Mouse (Mus musculus) macrophage (primary cell): Measurements from ENCODE around the gene Smim24. TPM values are rescaled to one million over a fixed set of nuclear protein-coding genes. Genes with fewer than 3 reads are reported as not detected.

Source experiments
- H3K27ac ChIP-seq: fragments of 350-480 bp; formaldehyde crosslinking; 2 replicates; pipeline ENCODE4 v1.9.0; 2021
- H3K36me3 ChIP-seq: fragments of 350-480 bp; formaldehyde crosslinking; 2 replicates; pipeline ENCODE4 v1.9.0; 2021; ENCODE audit errors: inconsistent target
- H3K4me3 ChIP-seq: fragments of 350-480 bp; formaldehyde crosslinking; 2 replicates; pipeline ENCODE4 v1.9.0; 2021; ENCODE audit errors: inconsistent target
- H3K79me2 ChIP-seq: fragments of 350-480 bp; formaldehyde crosslinking; 2 replicates; pipeline ENCODE4 v1.9.0; 2021; ENCODE audit errors: inconsistent target
- whole genome bisulfite sequencing: methylation state at CpG from one replicate; pipeline ENCODE4 v1.1.7; 2026; ENCODE audit warnings: inconsistent platforms; ENCODE audit not compliant: missing documents; 5-methylcytosine and 5-hydroxymethylcytosine counted together
- polyA plus RNA-seq: library from polyadenylated mRNA; stranded (reverse); fragments of 250-400 nt; gene quantifications from 3 replicates; pipeline ENCODE4 v1.2.4, GENCODE M21; 2018; ENCODE audit warnings: inconsistent platforms

Gene Smim24
- polyA plus RNA-seq, 1 experiment from 2014 or later = 14.6 TPM

DNA sequence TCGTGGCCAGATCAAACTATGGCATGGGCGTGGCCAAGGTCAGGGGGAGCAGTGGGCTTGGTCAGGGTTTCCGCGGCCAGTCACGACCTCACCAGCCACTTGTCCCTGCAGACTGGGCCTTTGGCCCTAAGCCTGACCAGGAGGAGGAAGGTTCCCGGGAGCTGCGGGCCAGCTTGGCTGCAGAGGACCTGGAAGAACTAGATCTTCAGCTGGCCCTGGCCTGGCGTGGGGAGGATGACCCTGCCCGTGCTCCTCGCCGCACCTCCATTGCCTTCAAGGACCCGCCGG, 2.2 kb upstream of the Smim24 start:
- WGBS = 89% methylated on average over 12 of the region's 13 CpGs

DNA sequence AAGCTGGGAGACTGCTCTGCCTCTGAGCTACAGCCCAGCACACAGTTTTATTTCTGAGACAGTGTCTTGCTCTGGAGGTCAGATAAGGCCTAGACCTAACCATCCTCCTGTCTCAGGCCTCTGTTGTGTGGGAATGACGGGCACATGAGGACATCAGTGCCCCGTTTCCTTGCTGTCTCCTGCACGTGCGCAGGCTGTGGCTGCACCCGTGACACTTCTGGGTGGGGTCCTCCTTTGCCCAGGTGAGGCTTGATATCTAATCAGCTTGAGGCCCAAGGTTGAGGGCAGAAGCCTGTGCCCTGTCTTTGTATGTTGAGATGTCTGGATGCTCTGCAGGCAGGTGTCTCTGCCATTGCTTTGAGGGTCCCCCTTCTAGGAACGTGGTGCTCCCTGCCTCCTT, 581 bp upstream of the Smim24 start:
- Histone ChIP-seq H3K27ac (no peak overlapping the region), H3K79me2 (peaks cover 4% of the 10 kb centered on the region; the same call in 1 of the 2 replicates), H3K36me3 (peaks cover 10% of the 10 kb centered on the region; the same call in 1 of the 2 replicates), H3K4me3 (no peak overlapping the region)
- 97% methylated on average over 6 of the region's 6 CpGs for WGBS

More for the DNA sequence above, 2.2 kb upstream of the Smim24 start:
- H3K36me3 ChIP-seq = peaks cover 22% of the 10 kb centered on the region; the same call in 1 of the 2 replicates
- no peak overlapping the region for H3K4me3 ChIP-seq
- peaks cover 19% of the 10 kb centered on the region for H3K79me2 ChIP-seq
- no peak overlapping the region for H3K27ac ChIP-seq

DNA sequence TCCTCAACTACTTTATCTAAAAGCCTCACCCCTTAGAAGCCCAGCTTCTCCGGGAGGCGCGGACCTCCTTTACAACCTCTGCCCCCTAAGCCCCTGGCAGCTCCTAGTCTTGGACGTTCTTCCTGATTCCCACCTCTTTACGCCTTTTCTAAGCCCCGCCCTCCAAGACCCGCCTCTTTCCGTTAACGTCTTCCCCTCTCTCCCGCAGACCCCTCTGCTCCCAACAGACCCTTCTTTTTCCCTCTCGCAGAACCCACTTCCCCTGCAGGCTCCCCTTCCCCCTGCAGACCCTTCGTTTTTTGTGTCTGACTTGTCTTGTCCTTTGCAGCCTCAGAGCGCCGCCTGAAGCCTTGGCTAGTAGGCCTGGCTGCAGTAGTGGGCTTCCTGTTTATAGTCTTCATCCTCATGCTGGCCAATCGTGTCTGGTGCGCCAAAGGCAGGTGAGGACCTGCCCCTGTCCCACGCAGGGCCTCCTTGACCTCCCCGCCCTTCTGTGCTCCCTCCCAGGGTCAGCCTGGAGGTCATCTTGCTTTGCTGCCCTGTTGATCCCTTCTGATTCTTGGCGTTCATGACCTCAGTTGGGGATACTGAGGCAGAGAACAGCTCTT, 709 bp downstream of the Smim24 start:
- WGBS = 12% methylated on average over 18 of the region's 19 CpGs
- Histone ChIP-seq H3K79me2 (peaks cover 15% of the 10 kb centered on the region; the same call in 1 of the 2 replicates), H3K4me3 (peak overlapping the region; percentile 33), H3K36me3 (peaks cover 11% of the 10 kb centered on the region; the same call in 1 of the 2 replicates), H3K27ac (peak overlapping the region; percentile 48)

DNA sequence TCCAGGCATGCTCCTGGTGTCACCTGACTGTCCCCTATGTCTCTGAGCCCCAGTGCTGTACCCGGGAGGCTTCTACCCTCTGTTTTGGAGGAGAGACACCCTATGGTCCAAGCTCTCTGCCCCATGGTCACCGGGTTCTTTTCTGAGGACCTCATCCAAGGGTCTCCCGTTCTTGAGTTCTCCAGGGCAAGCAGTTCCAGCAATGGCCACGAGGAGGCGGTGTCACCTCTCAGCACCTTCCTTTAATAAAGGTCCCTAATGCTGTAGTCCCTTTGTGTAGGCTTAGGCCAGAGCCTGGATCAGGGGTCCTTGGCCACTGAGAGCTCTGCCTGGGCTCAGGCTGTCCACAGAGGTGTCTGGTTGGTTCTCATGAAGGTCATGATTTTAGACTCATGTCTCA, 2.3 kb downstream of the Smim24 start:
- 24% methylated on average over 5 of the region's 5 CpGs for WGBS

DNA sequence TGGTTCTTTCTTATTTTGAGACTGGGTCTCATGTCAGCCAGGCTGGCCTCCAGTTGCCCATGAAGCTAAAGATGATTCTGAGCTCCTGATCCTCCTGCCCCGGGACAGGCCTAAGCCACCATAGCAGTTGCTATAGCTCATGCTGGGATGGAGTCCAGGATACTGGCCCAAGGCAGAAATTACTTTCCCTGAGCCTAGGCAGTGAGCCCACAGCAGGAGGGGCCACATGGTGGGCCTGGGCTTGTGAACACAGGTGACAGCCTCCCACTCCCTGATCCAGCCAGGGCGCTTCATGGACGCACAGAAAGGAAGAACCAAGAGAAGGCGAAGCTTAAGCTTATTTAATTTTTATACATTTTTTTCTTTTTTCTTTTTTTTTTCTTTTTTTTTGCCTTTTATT, 3.0 kb downstream of the Smim24 start:
- WGBS = 100% methylated on average over 2 of the region's 4 CpGs
- Histone ChIP-seq H3K36me3 (peaks cover 21% of the 10 kb centered on the region; the same call in 1 of the 2 replicates), H3K79me2 (peaks cover 38% of the 10 kb centered on the region; the same call in 1 of the 2 replicates), H3K4me3 (no peak overlapping the region), H3K27ac (no peak overlapping the region)

More for the DNA sequence above, 2.3 kb downstream of the Smim24 start:
- Histone ChIP-seq H3K27ac (no peak overlapping the region), H3K36me3 (peaks cover 21% of the 10 kb centered on the region; the same call in 1 of the 2 replicates), H3K4me3 (no peak overlapping the region), H3K79me2 (peaks cover 30% of the 10 kb centered on the region; the same call in 1 of the 2 replicates)

DNA sequence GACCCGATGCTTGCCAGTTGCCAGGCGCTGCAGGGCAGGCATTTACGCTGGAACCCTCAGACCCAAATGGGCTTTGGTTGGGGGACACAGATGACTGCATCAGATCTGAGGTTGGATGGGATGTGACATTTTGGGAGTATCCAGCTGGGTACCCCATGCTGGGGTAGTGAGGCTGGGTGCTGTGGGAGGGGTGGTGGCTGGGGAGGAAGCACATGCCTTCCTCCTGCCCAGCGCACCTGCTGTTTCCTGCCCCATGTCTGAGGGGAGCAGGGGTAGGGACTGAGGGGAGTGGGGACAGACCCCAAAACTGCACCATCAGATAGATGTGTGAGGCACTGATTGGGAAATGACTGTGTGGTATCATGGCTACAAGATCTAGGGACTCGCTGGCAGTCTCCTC, 3.9 kb downstream of the Smim24 start:
- 82% methylated on average over 5 of the region's 5 CpGs for WGBS
- H3K27ac ChIP-seq = no peak overlapping the region
- H3K79me2 ChIP-seq = peaks cover 43% of the 10 kb centered on the region; the same call in 1 of the 2 replicates
- no peak overlapping the region for H3K4me3 ChIP-seq
- H3K36me3 ChIP-seq = peaks cover 21% of the 10 kb centered on the region; the same call in 1 of the 2 replicates

DNA sequence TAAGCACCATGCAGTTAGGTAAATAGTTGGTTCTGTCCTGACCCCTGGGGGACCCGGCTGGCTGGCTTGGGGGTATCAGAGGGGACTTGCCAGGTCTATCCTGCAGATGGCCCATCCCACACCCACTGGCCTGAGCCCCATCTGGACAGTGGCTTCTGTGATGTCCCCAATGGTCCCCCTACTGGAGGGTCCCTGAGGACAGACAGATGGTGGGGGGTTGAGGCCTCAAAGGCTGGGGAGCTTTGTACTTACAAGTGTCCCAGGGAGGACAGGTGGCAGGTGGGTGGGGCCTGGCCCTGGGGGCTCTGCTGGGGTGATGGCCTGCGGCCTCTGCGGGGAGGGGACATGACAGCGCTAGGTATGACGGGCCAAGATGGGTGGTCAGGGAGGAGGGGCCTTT, 6.4 kb downstream of the Smim24 start:
- H3K36me3 ChIP-seq = peaks cover 31% of the 10 kb centered on the region; the same call in 1 of the 2 replicates
- WGBS = 92% methylated on average over 3 of the region's 5 CpGs
- no peak overlapping the region for H3K4me3 ChIP-seq

DNA sequence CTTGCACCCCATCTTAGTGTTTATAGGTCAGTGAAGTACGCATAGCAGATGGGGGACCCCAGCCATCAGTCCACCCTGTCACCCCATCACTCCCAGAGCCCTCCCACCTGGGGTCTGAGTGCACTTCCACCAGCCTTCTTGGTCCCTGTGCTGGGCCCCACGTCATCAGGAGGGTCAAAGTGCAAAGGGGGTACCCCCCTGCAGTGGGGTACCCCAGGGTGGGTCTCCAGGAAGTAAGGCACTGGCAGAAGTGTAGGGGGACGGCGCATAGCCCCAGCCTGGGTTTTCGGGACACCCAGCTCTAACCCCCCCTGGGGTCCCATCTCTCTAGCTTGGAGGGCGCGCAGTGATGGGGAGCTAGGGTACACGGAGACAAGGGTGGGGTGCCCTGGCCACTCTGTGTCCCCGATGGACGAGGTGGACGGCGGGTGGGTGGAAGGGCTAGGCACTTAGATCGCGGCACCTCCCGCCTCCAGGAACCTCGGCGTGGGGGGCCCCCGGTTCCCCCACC, 7.0 kb downstream of the Smim24 start:
- peaks cover 32% of the 10 kb centered on the region; the same call in 1 of the 2 replicates for H3K36me3 ChIP-seq
- H3K4me3 ChIP-seq = no peak overlapping the region
- 92% methylated on average over 9 of the region's 18 CpGs for WGBS
- no peak overlapping the region for H3K27ac ChIP-seq
- peaks cover 60% of the 10 kb centered on the region; the same call in 1 of the 2 replicates for H3K79me2 ChIP-seq

More for the DNA sequence above, 6.4 kb downstream of the Smim24 start:
- Histone ChIP-seq H3K79me2 (peaks cover 54% of the 10 kb centered on the region; the same call in 1 of the 2 replicates), H3K27ac (no peak overlapping the region)

DNA sequence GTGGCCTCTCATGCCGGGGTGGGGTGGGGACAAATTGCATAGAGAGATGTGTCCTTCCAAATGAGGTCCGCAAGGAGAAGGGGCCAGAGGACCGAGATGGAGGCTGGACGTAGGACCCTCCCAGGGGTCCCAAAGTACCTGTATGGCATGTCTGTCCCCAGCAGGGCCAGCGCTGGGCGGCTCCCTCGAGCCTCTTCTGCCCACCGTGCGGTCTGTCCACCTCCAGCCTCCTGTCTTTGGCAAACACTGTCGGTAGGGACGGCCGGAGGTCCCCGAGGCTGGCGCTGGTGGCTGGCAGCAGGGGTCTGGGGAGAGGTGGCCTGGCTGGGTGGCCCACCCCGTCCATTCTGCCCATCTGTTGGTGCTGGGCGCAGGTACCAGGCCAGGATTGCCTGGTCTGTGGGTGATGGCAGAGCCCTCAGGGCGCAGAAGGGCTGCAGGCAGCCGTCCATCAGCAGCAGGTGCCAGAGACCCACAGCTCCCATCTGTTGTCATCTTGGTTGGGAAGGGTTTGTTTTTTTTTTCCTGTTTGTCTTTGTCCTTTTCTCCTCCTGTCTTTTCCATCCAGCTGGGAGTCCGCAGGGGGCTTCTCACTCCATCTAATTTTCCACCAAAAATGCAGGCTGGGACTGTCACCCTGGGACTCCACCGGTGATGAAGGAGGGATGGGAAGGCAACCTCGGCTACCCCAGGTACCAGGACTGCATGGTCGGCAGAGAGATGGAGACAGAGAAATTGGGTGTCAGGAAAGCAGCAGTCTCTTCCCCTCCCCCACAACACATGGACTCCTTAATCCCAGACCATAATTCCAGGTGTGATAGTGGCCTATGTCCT, 7.7 kb downstream of the Smim24 start:
- H3K79me2 ChIP-seq = peaks cover 65% of the 10 kb centered on the region; the same call in 1 of the 2 replicates
- H3K4me3 ChIP-seq = no peak overlapping the region
- peaks cover 32% of the 10 kb centered on the region; the same call in 1 of the 2 replicates for H3K36me3 ChIP-seq
- WGBS = 96% methylated on average over 21 of the region's 22 CpGs
- peak overlapping the region; percentile 86 for H3K27ac ChIP-seq

DNA sequence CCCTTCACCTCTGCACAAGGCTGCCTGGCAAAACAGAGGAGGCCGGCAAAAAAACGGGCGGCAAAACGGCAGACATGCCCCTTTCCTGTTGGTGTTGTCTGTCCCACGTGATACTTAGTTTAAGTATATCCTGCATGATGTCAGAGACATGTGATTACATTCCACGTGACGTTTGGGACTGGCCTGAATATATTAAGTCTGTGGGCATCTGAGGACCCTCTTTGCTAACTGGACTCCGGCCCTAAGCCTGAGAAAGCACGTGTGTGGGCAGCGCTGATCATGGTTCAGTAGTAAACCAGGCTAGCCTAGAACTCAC, 8.3 kb downstream of the Smim24 start:
- Histone ChIP-seq H3K4me3 (no peak overlapping the region), H3K36me3 (peaks cover 32% of the 10 kb centered on the region; the same call in 1 of the 2 replicates), H3K27ac (peak overlapping the region; percentile 86), H3K79me2 (peaks cover 71% of the 10 kb centered on the region; the same call in 1 of the 2 replicates)
- 79% methylated on average over 10 of the region's 10 CpGs for WGBS

DNA sequence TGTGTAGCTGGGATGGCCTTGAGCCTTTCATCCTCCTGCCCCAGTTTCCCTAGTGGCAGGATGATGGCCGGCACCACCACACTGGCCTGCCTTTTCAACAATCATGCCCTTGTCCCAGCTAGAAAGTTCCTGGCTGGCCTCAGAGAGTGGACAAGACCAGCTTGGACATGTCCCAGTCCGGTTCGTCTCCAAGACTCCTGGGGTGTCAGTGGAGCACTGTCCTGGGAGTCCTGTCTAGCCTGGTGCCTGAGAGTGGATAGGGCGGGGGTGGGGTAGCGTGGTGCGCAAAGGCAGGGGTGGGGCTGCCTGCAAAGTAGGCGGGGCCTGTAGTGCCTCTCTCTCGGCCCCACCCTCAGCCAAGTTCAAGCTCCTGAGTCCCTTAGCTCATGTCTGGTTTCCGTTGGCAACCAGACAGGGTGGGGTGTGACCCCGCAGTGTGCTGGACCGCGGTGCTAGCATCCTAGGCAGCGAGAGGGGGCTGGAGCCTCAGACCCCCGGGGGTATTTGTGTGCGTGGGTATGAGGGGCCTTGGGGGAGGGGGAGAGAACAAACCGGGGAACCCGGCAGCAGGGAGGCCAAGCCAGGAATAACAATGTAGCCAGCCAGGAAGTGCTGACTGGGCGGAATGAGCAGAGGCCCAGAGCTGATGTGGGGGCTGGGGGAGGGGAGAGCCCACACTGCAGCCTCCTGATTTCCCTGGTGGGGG, 8.8 kb downstream of the Smim24 start:
- Histone ChIP-seq H3K27ac (peak overlapping the region; percentile 86), H3K4me3 (no peak overlapping the region), H3K36me3 (peaks cover 32% of the 10 kb centered on the region; the same call in 1 of the 2 replicates), H3K79me2 (peaks cover 76% of the 10 kb centered on the region; the same call in 1 of the 2 replicates)
- WGBS = 70% methylated on average over 17 of the region's 18 CpGs

DNA sequence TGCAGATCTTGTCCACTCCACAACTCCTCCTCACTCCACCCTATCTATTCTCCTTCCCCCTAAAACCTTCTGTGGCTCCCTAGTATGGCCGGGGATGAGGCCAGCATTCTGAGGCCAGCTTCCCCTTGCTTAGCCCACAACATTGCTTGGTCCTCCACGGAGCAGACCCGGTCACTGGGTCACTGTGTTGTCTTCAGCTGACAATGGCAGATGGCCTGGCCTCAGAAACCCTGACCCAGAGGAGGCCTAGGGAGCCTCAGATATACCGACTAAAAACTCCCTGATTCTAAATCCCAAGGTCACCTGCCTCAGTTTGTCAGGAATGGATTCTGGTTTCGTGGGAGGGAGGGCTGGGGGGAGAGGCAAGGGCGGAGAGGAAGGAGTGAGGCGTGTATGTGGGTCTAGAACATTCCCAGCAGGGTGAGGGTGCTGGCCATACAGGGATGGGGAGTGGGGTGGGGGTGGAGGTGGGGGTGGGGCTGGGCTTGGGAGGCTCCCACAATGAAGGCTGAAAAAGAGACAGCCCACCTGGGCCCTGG, 9.4 kb downstream of the Smim24 start:
- WGBS = 82% methylated on average over 7 of the region's 7 CpGs
- Histone ChIP-seq H3K79me2 (peaks cover 80% of the 10 kb centered on the region), H3K36me3 (peaks cover 31% of the 10 kb centered on the region; the same call in 1 of the 2 replicates), H3K27ac (peak overlapping the region; percentile 86), H3K4me3 (no peak overlapping the region)

DNA sequence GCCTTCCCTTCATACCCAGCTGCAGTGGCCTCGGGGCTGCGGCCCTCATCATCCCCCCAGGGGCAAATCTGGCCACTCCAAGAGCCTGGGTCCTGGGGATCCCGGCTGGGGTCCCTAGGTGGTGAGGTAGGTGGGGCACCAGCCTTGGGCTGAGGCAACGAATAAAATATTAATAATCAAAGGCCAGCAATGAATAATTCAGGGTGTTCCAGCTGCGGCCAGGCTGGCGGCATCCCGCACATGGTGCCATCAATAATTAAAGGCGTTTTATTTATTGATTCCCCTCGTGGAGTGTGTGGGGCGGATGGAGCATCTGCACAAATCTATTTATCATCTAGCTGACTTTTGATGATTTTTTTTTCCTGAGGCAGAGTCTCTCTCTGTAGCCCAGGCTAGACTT, 10.7 kb downstream of the Smim24 start:
- Histone ChIP-seq H3K79me2 (peaks cover 69% of the 10 kb centered on the region), H3K36me3 (peaks cover 22% of the 10 kb centered on the region; the same call in 1 of the 2 replicates), H3K27ac (no peak overlapping the region), H3K4me3 (no peak overlapping the region)
- 97% methylated on average over 10 of the region's 10 CpGs for WGBS

DNA sequence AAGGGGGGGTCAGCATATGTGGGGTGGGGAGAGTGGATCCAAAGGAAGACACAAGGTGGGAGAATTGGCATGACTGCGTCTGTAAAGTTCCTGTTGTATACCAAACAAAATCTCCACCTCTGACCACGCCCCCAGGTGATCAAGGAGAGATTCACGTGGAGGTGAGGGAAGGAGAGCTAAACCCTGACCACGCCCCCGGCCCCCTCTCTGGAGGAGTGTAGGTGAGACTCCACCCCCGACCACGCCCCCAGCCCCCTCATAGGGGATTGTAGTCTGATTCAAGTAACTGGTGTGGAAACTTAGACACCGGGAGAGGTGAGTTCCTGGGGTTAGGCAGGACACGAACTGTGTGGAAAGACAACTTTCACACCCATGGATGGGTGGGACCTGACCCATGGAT, 11.2 kb downstream of the Smim24 start:
- peaks cover 64% of the 10 kb centered on the region for H3K79me2 ChIP-seq
- peaks cover 20% of the 10 kb centered on the region; the same call in 1 of the 2 replicates for H3K36me3 ChIP-seq
- WGBS = 77% methylated on average over 9 of the region's 9 CpGs
- no peak overlapping the region for H3K4me3 ChIP-seq
- peak overlapping the region; percentile 42 for H3K27ac ChIP-seq
